Mouse (Mus musculus) embryonic facial prominence, embryonic 12.5 days (tissue): ENCODE data around the gene Ndst2. TPM values are rescaled to one million over a fixed set of nuclear protein-coding genes. Genes with fewer than 3 reads are reported as not detected.
A peak's percentile ranks its signal among the peaks of the same experiment; 100 is the strongest.

Experiments used
- ATAC-seq: fragments of 200-750 bp; cut with Nextera tagmentation; 2 replicates; pipeline ENCODE4 v1.8.0; 2017; ENCODE audit not compliant: insufficient number of reproducible peaks, insufficient read depth, low FRiP score, low TSS enrichment
- H3K27ac ChIP-seq: fragments of 300-500 bp; sonication (generic); 2 replicates; pipeline ENCODE4 v1.5.1; 2016; ENCODE audit warnings: mild to moderate bottlenecking
- H3K27me3 ChIP-seq: fragments of 300-500 bp; sonication (generic); 2 replicates; pipeline ENCODE4 v1.6.1; 2016; ENCODE audit warnings: mild to moderate bottlenecking, moderate library complexity
- H3K36me3 ChIP-seq: fragments of 300-500 bp; sonication (generic); 2 replicates; pipeline ENCODE4 v1.6.1; 2016; ENCODE audit warnings: mild to moderate bottlenecking
- H3K4me1 ChIP-seq: fragments of 300-500 bp; sonication (generic); 2 replicates; pipeline ENCODE4 v1.6.1; 2016
- H3K4me2 ChIP-seq: fragments of 300-500 bp; sonication (generic); replicated peaks from 2 replicates; pipeline ENCODE4 v1.6.1; 2016; ENCODE audit warnings: mild to moderate bottlenecking, moderate library complexity
- H3K4me3 ChIP-seq: fragments of 300-500 bp; sonication (generic); 2 replicates; pipeline ENCODE4 v1.5.1; 2016; ENCODE audit warnings: mild to moderate bottlenecking
- H3K9ac ChIP-seq: fragments of 300-500 bp; sonication (generic); 2 replicates; pipeline ENCODE4 v1.6.1; 2016; ENCODE audit warnings: mild to moderate bottlenecking, moderate library complexity
- H3K9me3 ChIP-seq: fragments of 300-500 bp; sonication (generic); 2 replicates; pipeline ENCODE4 v1.6.1; 2016; ENCODE audit warnings: mild to moderate bottlenecking, moderate library complexity
- WGBS: fragments of 180-500 bp; shearing (Covaris S2); methylation state at CpG from one replicate; pipeline ENCODE4 v1.1.7; 2016; 5-methylcytosine and 5-hydroxymethylcytosine counted together
- polyA plus RNA-seq: library from polyadenylated mRNA; unstranded; fragments of >200 nt; fragmentation: Nextera tagmentation; extraction: Ambion mirVana; gene quantifications from 2 replicates; pipeline ENCODE4 v1.2.1, GENCODE M21; 2016

Ndst2 gene
- 34.7 and 35.1 TPM in 2 replicates for polyA plus RNA-seq

DNA sequence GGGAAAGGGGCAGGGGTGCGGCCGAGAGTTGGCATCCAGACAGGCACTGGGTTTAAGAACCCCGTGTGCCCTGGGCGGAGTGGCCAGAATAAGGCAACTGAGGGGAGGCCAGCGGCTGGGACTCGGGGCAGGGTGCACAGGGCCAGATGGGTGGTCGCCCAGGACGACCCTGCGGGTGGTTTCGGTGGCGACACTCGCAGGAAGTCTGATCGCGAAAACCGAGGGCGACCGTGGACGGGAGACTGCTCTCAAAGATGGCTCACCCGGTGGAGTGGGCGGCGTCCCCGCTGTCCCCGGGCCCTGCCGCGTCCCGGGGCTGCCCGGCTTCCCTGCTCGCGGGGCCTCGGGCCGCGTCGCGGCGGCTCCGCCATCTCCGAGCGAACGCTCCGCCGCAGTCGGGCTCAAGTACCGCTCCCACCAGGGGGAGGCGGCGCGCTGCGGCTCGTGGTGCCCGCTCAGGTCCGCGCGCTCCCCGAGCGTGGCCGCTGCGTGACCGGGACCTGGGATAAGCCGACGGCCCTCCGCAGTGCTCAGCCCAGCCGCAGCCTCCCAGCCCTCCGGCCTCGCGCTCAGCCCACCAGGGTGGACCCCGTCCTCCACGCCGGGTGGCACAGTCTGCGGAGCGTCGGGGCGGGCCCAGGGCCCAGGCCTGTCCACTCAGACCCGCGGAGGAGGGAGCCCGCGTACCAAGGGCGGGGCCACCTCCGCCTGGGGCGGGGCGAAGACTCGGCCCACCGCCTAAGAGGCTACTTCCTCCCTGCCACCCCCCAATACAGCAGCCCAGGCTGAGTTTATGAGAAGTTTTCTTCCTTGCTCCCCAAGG is at the start of gene Ndst2:
Gene Ndst2 (minus strand): TSS at position 611 of the 823 bp plus-strand sequence.
- Histone ChIP-seq H3K27ac (peak within 1 kb of the TSS; percentile 93), H3K9ac (peak within 1 kb of the TSS; percentile 85), H3K4me1 (peaks cover 12% of the 10 kb centered on the region; the same call in 1 of the 2 replicates), H3K36me3 (peaks cover 48% of the 10 kb centered on the region), H3K9me3 (no peaks in the 10 kb centered on the region), H3K4me2 (peak within 1 kb of the TSS; percentile 83), H3K27me3 (no peaks in the 10 kb centered on the region), H3K4me3 (peak within 1 kb of the TSS; percentile 83)
- peak; percentile 97 for ATAC-seq
- WGBS: under 1% methylated on average over 72 of the region's 81 CpGs

DNA sequence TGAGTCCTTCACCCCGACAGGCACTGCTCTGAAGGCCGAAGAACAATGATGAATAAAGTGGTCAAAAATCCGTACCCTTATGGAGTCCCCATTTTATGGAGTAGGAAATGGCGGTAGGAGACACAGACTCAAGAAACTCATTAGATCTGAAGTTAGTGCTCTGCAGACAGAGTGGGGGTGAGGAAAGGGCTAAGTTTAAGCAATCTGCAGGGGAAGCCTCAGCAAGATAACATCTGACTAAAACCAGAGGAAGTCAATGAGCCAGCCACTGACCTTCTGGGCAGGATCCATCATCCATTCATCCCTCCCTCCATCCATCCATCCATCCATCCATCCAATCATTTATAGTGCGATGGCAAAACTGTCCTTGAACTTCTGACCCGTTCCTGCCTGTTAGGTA is 49.2 kb upstream of the Ndst2 start:
- no peak overlapping the region for H3K4me2 ChIP-seq
- H3K9ac ChIP-seq: no peak overlapping the region
- no peak overlapping the region for H3K4me3 ChIP-seq
- no peaks in the 10 kb centered on the region for H3K9me3 ChIP-seq
- WGBS: 95% methylated on average over 6 of the region's 6 CpGs
- H3K27ac ChIP-seq: no peak overlapping the region
- H3K4me1 ChIP-seq: peaks cover 11% of the 10 kb centered on the region; the same call in 1 of the 2 replicates
- ATAC-seq: no peak
- peaks cover 73% of the 10 kb centered on the region for H3K36me3 ChIP-seq
- no peaks in the 10 kb centered on the region for H3K27me3 ChIP-seq

DNA sequence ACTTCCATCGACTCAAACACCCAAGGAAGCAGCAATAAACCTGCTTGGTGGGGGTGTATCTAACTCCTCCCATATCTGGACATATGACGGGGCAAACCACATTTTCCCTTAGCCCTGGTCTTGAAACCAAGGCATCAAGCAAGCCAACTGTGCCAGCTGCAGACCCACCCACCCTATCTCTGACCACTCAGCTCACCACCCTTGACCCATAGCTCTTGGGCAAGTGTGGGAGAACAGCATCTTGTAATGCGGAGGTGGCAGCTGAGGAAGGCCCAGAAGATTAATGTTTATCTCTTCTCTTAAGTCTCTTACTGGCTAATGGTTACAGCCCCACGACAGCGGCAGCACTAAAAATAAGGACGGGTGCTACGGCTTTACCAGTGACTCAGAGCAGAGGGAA is 48.5 kb upstream of the Ndst2 start:
- H3K27me3 ChIP-seq: no peaks in the 10 kb centered on the region
- 93% methylated on average over 7 of the region's 7 CpGs for WGBS
- H3K4me2 ChIP-seq: no peak overlapping the region
- no peak overlapping the region for H3K4me3 ChIP-seq
- H3K36me3 ChIP-seq: peaks cover 73% of the 10 kb centered on the region
- H3K27ac ChIP-seq: no peak overlapping the region
- no peak for ATAC-seq
- no peak overlapping the region for H3K9ac ChIP-seq
- peaks cover 11% of the 10 kb centered on the region; the same call in 1 of the 2 replicates for H3K4me1 ChIP-seq
- H3K9me3 ChIP-seq: no peaks in the 10 kb centered on the region

DNA sequence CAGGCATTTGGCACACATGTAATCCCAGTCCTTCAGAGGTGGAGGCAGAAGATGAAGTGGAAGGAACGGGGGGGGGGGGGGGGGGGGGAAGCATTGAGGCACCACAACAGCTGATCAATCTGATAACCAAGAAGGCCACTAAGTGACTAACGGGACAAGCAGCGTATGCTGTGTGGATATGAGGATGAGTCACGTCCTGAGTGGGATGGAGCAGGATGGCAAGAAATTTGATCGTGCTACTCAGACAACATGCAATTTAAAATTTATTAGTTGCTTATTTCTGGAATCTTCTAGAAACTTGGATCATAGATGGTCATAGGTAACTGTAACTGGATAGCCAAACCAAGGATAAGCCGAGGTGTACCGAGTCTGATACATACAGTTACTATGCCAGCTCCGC is 45.9 kb upstream of the Ndst2 start:
- WGBS: 86% methylated on average over 8 of the region's 8 CpGs
- Histone ChIP-seq H3K27me3 (no peaks in the 10 kb centered on the region), H3K4me3 (no peak overlapping the region), H3K27ac (no peak overlapping the region), H3K9ac (no peak overlapping the region), H3K9me3 (no peaks in the 10 kb centered on the region), H3K4me2 (no peak overlapping the region), H3K4me1 (peaks cover 8% of the 10 kb centered on the region; the same call in 1 of the 2 replicates), H3K36me3 (peaks cover 67% of the 10 kb centered on the region)
- no peak for ATAC-seq

DNA sequence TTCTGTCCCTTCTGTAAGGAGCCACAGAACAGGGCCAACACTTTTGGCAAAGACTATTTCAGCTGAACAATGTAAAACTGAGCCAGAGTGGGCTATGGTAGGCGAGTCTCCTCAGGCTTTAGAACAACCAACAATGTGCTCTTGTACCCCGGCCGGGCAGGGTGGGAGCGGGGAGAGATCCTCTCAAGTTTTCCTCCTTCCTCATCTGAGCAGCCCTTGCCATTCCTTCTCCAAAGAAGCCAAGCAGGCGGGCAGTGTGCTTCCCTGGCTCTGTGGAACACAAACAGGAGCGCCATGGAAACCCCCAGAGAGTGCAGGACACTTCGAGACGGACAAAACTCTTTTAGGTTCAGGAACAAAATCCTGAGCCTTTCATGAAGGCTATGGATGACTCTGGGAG is 44.1 kb upstream of the Ndst2 start:
- 86% methylated on average over 8 of the region's 8 CpGs for WGBS
- Histone ChIP-seq H3K9ac (no peak overlapping the region), H3K4me2 (no peak overlapping the region), H3K36me3 (peaks cover 51% of the 10 kb centered on the region), H3K27ac (no peak overlapping the region), H3K4me1 (peaks cover 8% of the 10 kb centered on the region; the same call in 1 of the 2 replicates), H3K4me3 (no peak overlapping the region), H3K27me3 (no peaks in the 10 kb centered on the region), H3K9me3 (no peaks in the 10 kb centered on the region)
- no peak for ATAC-seq

DNA sequence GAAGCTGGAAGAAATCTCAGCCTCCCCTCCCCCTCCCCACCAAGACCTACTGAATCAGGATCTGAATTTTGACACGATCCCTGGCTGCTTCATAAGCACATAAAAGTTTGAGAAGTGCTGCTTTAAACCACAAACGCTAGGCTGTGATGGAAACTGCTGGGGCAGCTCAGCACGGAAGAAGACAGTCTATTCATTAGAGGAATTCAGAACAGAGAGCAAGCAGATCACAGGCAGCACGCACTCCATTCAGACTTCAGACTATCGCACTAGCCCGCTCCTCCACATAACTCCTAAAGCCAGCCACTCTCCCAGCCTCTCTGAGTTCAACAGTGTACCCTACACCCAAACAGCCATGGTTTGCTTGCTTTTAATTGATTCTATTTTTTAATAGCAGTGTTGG is 41.3 kb upstream of the Ndst2 start:
- WGBS: 39% methylated on average over 6 of the region's 6 CpGs
- no peak overlapping the region for H3K27ac ChIP-seq
- no peak overlapping the region for H3K4me2 ChIP-seq
- H3K27me3 ChIP-seq: no peaks in the 10 kb centered on the region
- no peak for ATAC-seq
- H3K4me1 ChIP-seq: peaks cover 8% of the 10 kb centered on the region; the same call in 1 of the 2 replicates
- H3K36me3 ChIP-seq: peaks cover 28% of the 10 kb centered on the region
- H3K4me3 ChIP-seq: no peak overlapping the region
- no peaks in the 10 kb centered on the region for H3K9me3 ChIP-seq
- H3K9ac ChIP-seq: no peak overlapping the region

DNA sequence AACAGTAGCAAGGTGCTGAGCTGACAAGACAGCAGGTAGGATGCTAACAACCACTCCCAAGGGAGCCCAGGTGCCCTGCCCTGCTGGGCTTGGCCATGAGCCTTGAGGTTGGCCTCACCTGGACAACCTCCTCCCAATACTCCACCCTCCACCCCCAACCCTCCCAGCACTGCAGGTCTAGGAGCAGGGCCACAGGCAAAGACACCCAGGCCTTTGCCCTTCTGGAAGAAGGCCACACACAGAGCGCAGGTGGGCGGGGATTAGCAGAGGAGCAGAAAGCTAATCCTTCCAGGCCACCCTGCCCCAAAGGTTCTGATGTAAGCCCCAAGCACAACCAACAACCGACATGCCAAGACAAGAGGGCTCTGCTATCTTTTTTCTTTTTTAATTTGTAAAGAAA is 39.0 kb upstream of the Ndst2 start:
- Histone ChIP-seq H3K27ac (no peak overlapping the region), H3K9ac (no peak overlapping the region), H3K4me2 (no peak overlapping the region), H3K4me3 (no peak overlapping the region), H3K36me3 (peaks cover 38% of the 10 kb centered on the region), H3K4me1 (peaks cover 8% of the 10 kb centered on the region; the same call in 1 of the 2 replicates), H3K27me3 (no peaks in the 10 kb centered on the region), H3K9me3 (no peaks in the 10 kb centered on the region)
- WGBS: 51% methylated on average over 3 of the region's 3 CpGs
- ATAC-seq: no peak

DNA sequence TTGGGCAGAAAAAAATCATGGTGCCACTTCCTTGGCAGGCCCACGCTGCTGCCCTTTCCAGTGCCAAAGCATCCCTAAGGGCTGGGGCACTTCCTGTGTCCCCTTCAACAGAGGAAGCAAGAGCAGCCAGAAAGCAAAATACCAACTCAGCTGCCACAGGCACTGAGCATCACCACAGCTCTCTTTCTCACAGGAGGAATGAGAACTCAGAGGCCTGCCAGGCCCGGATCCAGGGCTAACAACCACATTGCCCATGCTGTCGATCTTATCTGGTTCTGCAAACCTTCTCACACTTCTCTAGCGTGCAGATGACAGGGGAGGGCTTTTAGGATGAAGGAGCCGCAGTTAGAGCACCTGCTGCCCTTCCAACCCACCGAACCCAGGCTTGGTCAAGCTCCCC is 38.4 kb upstream of the Ndst2 start:
- H3K4me1 ChIP-seq: peaks cover 8% of the 10 kb centered on the region; the same call in 1 of the 2 replicates
- H3K36me3 ChIP-seq: peaks cover 38% of the 10 kb centered on the region
- H3K4me2 ChIP-seq: no peak overlapping the region
- no peak overlapping the region for H3K27ac ChIP-seq
- H3K9ac ChIP-seq: no peak overlapping the region
- no peaks in the 10 kb centered on the region for H3K27me3 ChIP-seq
- no peak for ATAC-seq
- H3K9me3 ChIP-seq: no peaks in the 10 kb centered on the region
- WGBS: 83% methylated on average over 6 of the region's 6 CpGs
- H3K4me3 ChIP-seq: no peak overlapping the region

DNA sequence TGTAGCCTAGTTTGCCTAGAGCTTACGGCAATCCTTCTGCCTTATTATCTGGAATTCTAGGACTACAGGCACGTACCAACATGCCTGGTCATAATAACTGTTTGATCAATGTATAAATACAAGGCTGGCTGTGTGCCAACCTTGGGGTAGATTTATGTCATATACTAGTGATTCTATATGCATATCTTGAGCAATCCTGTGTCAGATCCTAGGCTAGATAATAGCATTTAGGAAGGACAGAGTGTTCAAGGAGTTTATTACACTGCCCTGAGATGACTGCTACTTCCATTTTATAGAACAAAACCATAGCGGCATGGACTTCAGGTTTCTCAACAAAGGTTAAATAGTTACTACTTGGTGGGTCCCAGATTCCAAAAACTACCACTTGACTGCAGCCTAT is 37.6 kb upstream of the Ndst2 start:
- no peak overlapping the region for H3K9ac ChIP-seq
- H3K4me1 ChIP-seq: peaks cover 8% of the 10 kb centered on the region; the same call in 1 of the 2 replicates
- no peak overlapping the region for H3K4me3 ChIP-seq
- no peak for ATAC-seq
- H3K36me3 ChIP-seq: peaks cover 31% of the 10 kb centered on the region
- WGBS: 90% methylated on average over 3 of the region's 3 CpGs
- H3K4me2 ChIP-seq: no peak overlapping the region
- H3K27me3 ChIP-seq: no peaks in the 10 kb centered on the region
- no peaks in the 10 kb centered on the region for H3K9me3 ChIP-seq
- H3K27ac ChIP-seq: no peak overlapping the region

DNA sequence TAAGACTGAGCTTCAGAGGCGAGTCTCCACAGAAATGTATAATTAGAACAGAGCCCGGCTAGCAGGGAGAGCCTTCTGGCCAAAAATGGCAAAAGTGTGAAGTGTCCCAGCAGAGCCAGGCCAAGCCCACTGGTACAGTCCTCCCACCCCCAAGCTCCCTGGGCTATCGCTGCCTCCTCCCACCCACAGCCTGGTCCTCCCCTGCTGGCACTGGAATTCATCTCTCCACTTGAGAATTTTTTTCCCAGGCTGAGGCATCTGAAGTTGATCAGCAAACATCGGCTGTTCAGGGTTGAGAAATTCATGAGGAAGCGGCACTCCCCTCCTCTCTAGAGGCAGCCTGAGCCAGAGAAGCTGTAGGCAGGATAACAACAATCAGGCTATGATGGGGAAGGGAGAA is 34.2 kb upstream of the Ndst2 start:
- ATAC-seq: no peak
- Histone ChIP-seq H3K27me3 (no peaks in the 10 kb centered on the region), H3K36me3 (peaks cover 46% of the 10 kb centered on the region), H3K4me3 (no peak overlapping the region), H3K9ac (no peak overlapping the region), H3K4me1 (no peaks in the 10 kb centered on the region; the same call in 1 of the 2 replicates), H3K9me3 (no peaks in the 10 kb centered on the region), H3K4me2 (no peak overlapping the region), H3K27ac (no peak overlapping the region)
- WGBS: 62% methylated on average over 5 of the region's 5 CpGs

DNA sequence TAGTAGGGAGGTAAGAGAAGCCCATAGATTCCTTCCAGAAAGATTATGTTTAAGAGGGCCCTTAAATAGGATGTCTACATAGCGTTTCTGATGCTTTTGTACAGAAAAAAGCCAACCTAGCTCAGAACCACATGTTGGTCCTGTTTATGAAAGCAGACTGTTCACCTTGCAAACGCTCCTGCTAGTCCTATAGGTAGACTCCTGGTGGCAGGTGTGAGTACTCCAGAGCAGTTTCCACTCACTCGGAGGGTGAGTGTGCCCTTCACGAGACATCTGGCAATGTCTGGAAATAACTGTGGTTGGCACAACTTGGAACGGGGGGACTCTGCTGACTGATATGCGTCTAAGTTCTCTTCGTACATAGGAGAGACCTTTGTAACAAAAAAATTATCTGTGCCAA is 33.6 kb upstream of the Ndst2 start:
- Histone ChIP-seq H3K9ac (no peak overlapping the region), H3K4me3 (no peak overlapping the region), H3K36me3 (peaks cover 51% of the 10 kb centered on the region), H3K4me2 (no peak overlapping the region), H3K9me3 (no peaks in the 10 kb centered on the region), H3K27ac (no peak overlapping the region), H3K27me3 (no peaks in the 10 kb centered on the region), H3K4me1 (no peaks in the 10 kb centered on the region; the same call in 1 of the 2 replicates)
- WGBS: 93% methylated on average over 7 of the region's 7 CpGs
- no peak for ATAC-seq

DNA sequence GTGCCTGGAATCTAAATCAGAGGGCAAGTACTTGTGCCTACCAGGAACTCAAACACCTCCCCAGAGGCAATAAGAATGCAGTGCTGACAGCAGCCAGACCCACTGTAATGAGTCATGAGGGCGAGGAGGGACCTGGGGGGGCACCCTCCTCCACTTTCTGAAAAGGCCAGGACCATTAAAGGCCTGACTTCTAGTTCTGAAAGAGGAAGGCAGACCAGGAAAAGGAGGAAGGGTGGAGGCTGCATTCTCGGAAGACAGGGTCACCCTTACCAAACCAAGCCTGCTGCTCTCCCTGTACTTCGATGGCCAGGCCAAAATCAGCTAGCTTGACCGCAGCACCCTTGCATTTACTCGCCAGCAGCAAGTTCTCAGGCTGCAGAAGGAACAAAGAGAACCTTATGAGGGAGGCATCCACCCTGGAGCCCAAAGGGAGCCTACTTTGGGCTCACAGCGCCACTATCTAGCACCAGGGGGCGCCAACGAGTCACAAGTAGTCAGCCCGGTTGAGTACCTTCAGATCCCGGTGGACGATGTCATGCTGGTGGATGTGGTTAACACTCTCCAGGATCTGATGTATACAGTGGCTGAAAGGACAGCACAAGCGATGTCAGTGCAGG is 31.4 kb upstream of the Ndst2 start:
- Histone ChIP-seq H3K36me3 (peaks cover 70% of the 10 kb centered on the region), H3K27ac (no peak overlapping the region; the same call in 1 of the 2 replicates), H3K4me1 (no peaks in the 10 kb centered on the region; the same call in 1 of the 2 replicates), H3K9ac (no peak overlapping the region), H3K27me3 (no peaks in the 10 kb centered on the region), H3K9me3 (no peaks in the 10 kb centered on the region), H3K4me3 (no peak overlapping the region), H3K4me2 (no peak overlapping the region)
- peak; percentile 77 for ATAC-seq
- 22% methylated on average over 12 of the region's 12 CpGs for WGBS
